Mouse (Mus musculus) testis, adult 2 months (tissue): Measurements from ENCODE around the gene Slc15a1. TPM values are rescaled to one million over a fixed set of nuclear protein-coding genes. Genes with fewer than 3 reads are reported as not detected.

ENCODE experiments used
- H3K27ac ChIP-seq: fragments of 200-500 bp; 2 replicates; pipeline ENCODE4 v1.5.1; 2012; ENCODE audit warnings: low read depth, low read length; ENCODE audit not compliant: control insufficient read depth, insufficient read depth
- H3K27me3 ChIP-seq: fragments of 200-500 bp; 2 replicates; pipeline ENCODE4 v1.6.1; 2012; ENCODE audit warnings: mild to moderate bottlenecking, low read length, moderate library complexity; ENCODE audit not compliant: control insufficient read depth, insufficient read depth
- H3K36me3 ChIP-seq: fragments of 200-500 bp; 2 replicates; pipeline ENCODE4 v1.6.1; 2012; ENCODE audit warnings: mild to moderate bottlenecking, low read length; ENCODE audit not compliant: control insufficient read depth, insufficient read depth
- H3K4me1 ChIP-seq: fragments of 200-500 bp; 2 replicates; pipeline ENCODE4 v1.6.1; 2012; ENCODE audit warnings: low read length; ENCODE audit not compliant: control insufficient read depth, insufficient read depth
- H3K4me3 ChIP-seq: fragments of 200-500 bp; 2 replicates; pipeline ENCODE4 v1.5.1; 2012; ENCODE audit warnings: low read depth, mild to moderate bottlenecking, low read length, moderate library complexity, mixed read lengths; ENCODE audit not compliant: control insufficient read depth
- CTCF ChIP-seq: fragments of 200-500 bp; IDR thresholded peaks from 2 replicates; pipeline ENCODE4 v1.5.1; 2012; ENCODE audit warnings: low read depth, mild to moderate bottlenecking, inconsistent platforms, low read length, moderate library complexity; ENCODE audit not compliant: control insufficient read depth, insufficient read depth, insufficient replicate concordance
- POLR2A ChIP-seq: fragments of 200-500 bp; IDR thresholded peaks from 2 replicates; pipeline ENCODE4 v1.6.1; 2012; ENCODE audit warnings: low read depth, mild to moderate bottlenecking, inconsistent platforms, low read length, moderate library complexity; ENCODE audit not compliant: control insufficient read depth
- polyA plus RNA-seq: library from polyadenylated mRNA; depleted of rRNA; stranded (reverse); fragments of >200 nt; gene quantifications from 2 replicates; pipeline ENCODE4 v1.2.3, GENCODE M21; 2012

Slc15a1 gene
- polyA plus RNA-seq, 1 experiment: 0.96 TPM

DNA sequence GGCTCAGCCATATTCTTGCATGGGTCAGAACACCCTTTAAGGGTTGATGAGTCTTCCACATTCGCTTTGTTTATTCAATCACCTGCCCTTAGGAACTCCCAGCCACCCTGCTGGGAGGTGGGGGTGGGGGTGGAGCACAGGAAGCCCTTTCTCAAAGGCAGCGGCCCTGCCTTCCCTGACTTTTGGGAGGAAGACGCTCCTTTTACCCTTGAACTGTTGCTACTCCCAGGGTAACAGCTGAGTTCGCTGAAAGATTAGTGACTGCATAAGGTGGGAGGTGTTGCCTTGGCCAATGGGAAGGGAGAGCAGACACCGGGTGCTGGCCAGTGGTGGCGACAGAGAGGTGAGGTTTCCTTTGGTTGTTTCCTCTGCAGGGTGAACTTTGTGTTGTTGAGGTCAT lies 1.3 kb upstream of the Slc15a1 start:
- no peaks in the 10 kb centered on the region for H3K36me3 ChIP-seq
- H3K27ac ChIP-seq: no peak overlapping the region
- TF ChIP-seq POLR2A (no peak), CTCF (no peak)
- no peaks in the 10 kb centered on the region for H3K27me3 ChIP-seq
- H3K4me3 ChIP-seq: no peak overlapping the region
- H3K4me1 ChIP-seq: peaks cover 16% of the 10 kb centered on the region

DNA sequence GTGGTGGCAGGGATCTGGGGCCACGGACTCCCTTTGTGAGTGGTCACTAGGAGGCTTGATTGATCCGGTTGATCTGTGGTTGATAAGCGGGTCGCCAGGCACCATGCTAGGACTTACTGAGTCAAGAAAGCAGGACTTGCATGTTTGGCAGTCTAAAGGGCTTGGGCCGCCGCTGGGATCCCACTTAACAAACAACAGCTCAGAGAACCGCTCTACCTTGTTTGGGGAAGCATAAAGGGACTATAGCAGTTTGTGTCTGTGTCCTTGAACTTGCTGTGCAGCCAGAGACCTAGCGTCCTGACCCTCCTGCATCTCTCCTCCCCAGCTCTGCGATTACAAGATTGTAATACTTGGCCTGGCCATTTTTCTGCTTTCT lies 421 bp upstream of the Slc15a1 start:
- H3K27me3 ChIP-seq: no peaks in the 10 kb centered on the region
- TF ChIP-seq POLR2A: no peak
- TF ChIP-seq CTCF: no peak
- peaks cover 16% of the 10 kb centered on the region for H3K4me1 ChIP-seq
- H3K36me3 ChIP-seq: no peaks in the 10 kb centered on the region
- H3K27ac ChIP-seq: no peak overlapping the region
- H3K4me3 ChIP-seq: no peak overlapping the region

- no peak overlapping the region for H3K4me3 ChIP-seq
- TF ChIP-seq CTCF (no peak), POLR2A (no peak)
- no peaks in the 10 kb centered on the region for H3K27me3 ChIP-seq
- H3K27ac ChIP-seq: no peak overlapping the region
- peaks cover 13% of the 10 kb centered on the region for H3K4me1 ChIP-seq
- H3K36me3 ChIP-seq: no peaks in the 10 kb centered on the region
These were observed 4.5 kb downstream of the Slc15a1 start for GRCm38 (mm10) chr14:121500577-121500976.

DNA sequence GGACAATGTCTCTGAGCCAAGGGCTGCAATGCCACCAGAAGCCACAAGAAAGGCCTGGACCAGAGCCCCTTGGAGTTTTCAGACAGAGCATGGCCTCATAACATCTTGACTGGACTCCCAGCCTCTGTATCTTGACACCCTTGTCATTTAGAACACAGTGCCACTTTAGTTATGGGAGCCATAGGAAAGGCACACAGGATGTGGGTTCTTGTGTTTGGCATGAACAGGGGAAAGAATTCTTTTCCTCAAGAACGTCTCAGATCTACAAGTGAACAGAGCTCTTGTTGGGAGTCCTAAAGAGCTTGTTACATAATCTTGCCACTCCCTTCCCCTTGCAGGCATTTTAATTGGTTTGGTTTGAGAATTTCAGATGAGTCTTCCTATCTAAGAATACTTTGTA lies 5.3 kb downstream of the Slc15a1 start:
- no peaks in the 10 kb centered on the region for H3K27me3 ChIP-seq
- H3K36me3 ChIP-seq: no peaks in the 10 kb centered on the region
- H3K27ac ChIP-seq: no peak overlapping the region
- TF ChIP-seq CTCF: no peak
- no peak for TF ChIP-seq POLR2A
- H3K4me1 ChIP-seq: peaks cover 7% of the 10 kb centered on the region
- no peak overlapping the region for H3K4me3 ChIP-seq

GRCm38 (mm10) chr14:121497800-121498199 lies 7.3 kb downstream of the Slc15a1 start:
- Histone ChIP-seq H3K4me3 (no peak overlapping the region), H3K36me3 (no peaks in the 10 kb centered on the region), H3K4me1 (no peaks in the 10 kb centered on the region), H3K27ac (no peak overlapping the region), H3K27me3 (no peaks in the 10 kb centered on the region)
- TF ChIP-seq CTCF (no peak), POLR2A (no peak)

GRCm38 (mm10) chr14:121495741-121496140 lies 9.3 kb downstream of the Slc15a1 start:
- Histone ChIP-seq H3K27me3 (no peaks in the 10 kb centered on the region), H3K36me3 (no peaks in the 10 kb centered on the region), H3K4me3 (no peak overlapping the region), H3K27ac (no peak overlapping the region), H3K4me1 (no peaks in the 10 kb centered on the region)
- no peak for TF ChIP-seq POLR2A
- TF ChIP-seq CTCF: no peak

GRCm38 (mm10) chr14:121495120-121495519 lies 9.9 kb downstream of the Slc15a1 start:
- no peak for TF ChIP-seq POLR2A
- no peak for TF ChIP-seq CTCF
- H3K27ac ChIP-seq: no peak overlapping the region
- no peak overlapping the region for H3K4me3 ChIP-seq
- no peaks in the 10 kb centered on the region for H3K36me3 ChIP-seq
- H3K27me3 ChIP-seq: no peaks in the 10 kb centered on the region
- no peaks in the 10 kb centered on the region for H3K4me1 ChIP-seq

- no peaks in the 10 kb centered on the region for H3K4me1 ChIP-seq
- no peaks in the 10 kb centered on the region for H3K27me3 ChIP-seq
These were observed 10.8 kb downstream of the Slc15a1 start for GRCm38 (mm10) chr14:121494238-121494637.

More at GRCm38 (mm10) chr14:121494238-121494637, 10.8 kb downstream of the Slc15a1 start:
- H3K4me3 ChIP-seq: no peak overlapping the region
- TF ChIP-seq POLR2A (no peak), CTCF (no peak)
- no peak overlapping the region for H3K27ac ChIP-seq
- no peaks in the 10 kb centered on the region for H3K36me3 ChIP-seq
